Mouse (Mus musculus) midbrain, embryonic 14.5 days (tissue): ENCODE results near the gene Cops4. TPM values are rescaled to one million over a fixed set of nuclear protein-coding genes. Genes with fewer than 3 reads are reported as not detected.

ENCODE experiments used
- ATAC-seq: fragments of 200-750 bp; cut with Nextera tagmentation; 2 replicates; pipeline ENCODE4 v1.8.0; 2017; ENCODE audit warnings: moderate number of reproducible peaks, moderate library complexity; ENCODE audit not compliant: low FRiP score, low TSS enrichment
- DNase-seq: peaks from one replicate; pipeline ENCODE4 v3.0.0-alpha.2; 2015
- H3K27ac ChIP-seq: fragments of 300-500 bp; sonication (generic); replicated peaks from 2 replicates; pipeline ENCODE4 v1.5.1; 2014; ENCODE audit warnings: mild to moderate bottlenecking, low read depth, low read length, moderate library complexity
- H3K27me3 ChIP-seq: fragments of 300-500 bp; sonication (generic); 2 replicates; pipeline ENCODE4 v1.6.1; 2014; ENCODE audit warnings: low read length, control low read depth, mixed read lengths; ENCODE audit not compliant: control insufficient read depth, insufficient read depth
- H3K36me3 ChIP-seq: fragments of 300-500 bp; sonication (generic); 2 replicates; pipeline ENCODE4 v1.6.1; 2014; ENCODE audit warnings: low read length, control low read depth; ENCODE audit not compliant: control insufficient read depth, insufficient read depth
- H3K4me1 ChIP-seq: fragments of 300-500 bp; sonication (generic); 2 replicates; pipeline ENCODE4 v1.6.1; 2014; ENCODE audit warnings: mild to moderate bottlenecking, antibody characterized with exemption, low read length, control low read depth; ENCODE audit not compliant: control insufficient read depth, insufficient read depth
- H3K4me2 ChIP-seq: fragments of 300-500 bp; sonication (generic); 2 replicates; pipeline ENCODE4 v1.6.1; 2014; ENCODE audit warnings: mild to moderate bottlenecking, low read length, moderate library complexity
- H3K4me3 ChIP-seq: fragments of 300-500 bp; sonication (generic); replicated peaks from 2 replicates; pipeline ENCODE4 v1.5.1; 2014; ENCODE audit warnings: low read depth, low read length
- H3K9ac ChIP-seq: fragments of 300-500 bp; sonication (generic); replicated peaks from 2 replicates; pipeline ENCODE4 v1.6.1; 2014; ENCODE audit warnings: mild to moderate bottlenecking, low read length, moderate library complexity
- H3K9me3 ChIP-seq: fragments of 300-500 bp; sonication (generic); 2 replicates; pipeline ENCODE4 v1.6.1; 2016; ENCODE audit warnings: low read length, control low read depth, mixed read lengths; ENCODE audit not compliant: control insufficient read depth
- WGBS: fragments of 180-500 bp; shearing (Covaris S2); extraction: QIAGEN DNeasy Blood & Tissue Kit; methylation state at CpG from one replicate; pipeline ENCODE4 v1.1.7; 2014; 5-methylcytosine and 5-hydroxymethylcytosine counted together
- polyA plus RNA-seq: library from polyadenylated mRNA; unstranded; fragments of >200 nt; fragmentation: Nextera tagmentation; extraction: Ambion mirVana; gene quantifications from 2 replicates; pipeline ENCODE4 v1.2.1, GENCODE M21; 2014

Gene Cops4
- polyA plus RNA-seq, 1 experiment from 2014 or later = 210 TPM

GRCm38 (mm10) chr5:100573256-100573655 lies 55.1 kb downstream of the Cops4 start:
- Histone ChIP-seq H3K9ac (no peak overlapping the region), H3K27me3 (no peaks in the 10 kb centered on the region), H3K4me3 (no peak overlapping the region), H3K4me2 (no peak overlapping the region), H3K4me1 (no peaks in the 10 kb centered on the region), H3K27ac (no peak overlapping the region), H3K36me3 (no peaks in the 10 kb centered on the region), H3K9me3 (no peaks in the 10 kb centered on the region)
- 93% methylated on average over 5 of the region's 5 CpGs for WGBS
- no peak for ATAC-seq
- no peak for DNase-seq

DNA sequence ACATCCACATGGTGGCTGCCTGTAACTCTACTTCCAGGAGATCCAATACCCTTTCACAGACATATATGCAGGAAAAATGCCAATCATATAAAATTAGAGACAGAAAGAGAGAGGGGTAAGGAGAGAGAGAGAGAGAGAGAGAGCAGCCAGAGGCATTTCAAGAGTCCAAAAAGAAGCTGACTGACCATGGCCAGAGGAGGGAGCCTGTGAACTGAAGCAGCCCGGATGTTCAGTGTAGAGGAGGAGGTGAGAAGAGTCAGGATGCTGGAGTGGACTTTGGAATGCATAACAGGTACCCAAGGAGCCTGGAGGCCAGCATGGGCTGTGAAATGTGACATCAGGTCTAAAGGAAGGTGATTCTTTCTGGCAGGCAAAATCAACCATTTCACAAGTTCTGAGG lies 56.7 kb downstream of the Cops4 start:
- WGBS = 63% methylated on average over 1 of the region's 1 CpGs
- DNase-seq = no peak
- H3K9me3 ChIP-seq = no peaks in the 10 kb centered on the region
- H3K27ac ChIP-seq = no peak overlapping the region
- no peak overlapping the region for H3K9ac ChIP-seq
- ATAC-seq = no peak
- H3K4me1 ChIP-seq = no peaks in the 10 kb centered on the region
- H3K27me3 ChIP-seq = no peaks in the 10 kb centered on the region
- no peaks in the 10 kb centered on the region for H3K36me3 ChIP-seq
- H3K4me2 ChIP-seq = no peak overlapping the region
- H3K4me3 ChIP-seq = no peak overlapping the region

GRCm38 (mm10) chr5:100578863-100579411 lies 60.8 kb downstream of the Cops4 start:
- Histone ChIP-seq H3K27me3 (no peaks in the 10 kb centered on the region), H3K36me3 (no peaks in the 10 kb centered on the region), H3K9me3 (no peaks in the 10 kb centered on the region), H3K9ac (no peak overlapping the region), H3K4me2 (no peak overlapping the region), H3K27ac (no peak overlapping the region), H3K4me3 (no peak overlapping the region), H3K4me1 (no peaks in the 10 kb centered on the region)
- WGBS = 84% methylated on average over 5 of the region's 5 CpGs
- DNase-seq (no peak), ATAC-seq (no peak)

DNA sequence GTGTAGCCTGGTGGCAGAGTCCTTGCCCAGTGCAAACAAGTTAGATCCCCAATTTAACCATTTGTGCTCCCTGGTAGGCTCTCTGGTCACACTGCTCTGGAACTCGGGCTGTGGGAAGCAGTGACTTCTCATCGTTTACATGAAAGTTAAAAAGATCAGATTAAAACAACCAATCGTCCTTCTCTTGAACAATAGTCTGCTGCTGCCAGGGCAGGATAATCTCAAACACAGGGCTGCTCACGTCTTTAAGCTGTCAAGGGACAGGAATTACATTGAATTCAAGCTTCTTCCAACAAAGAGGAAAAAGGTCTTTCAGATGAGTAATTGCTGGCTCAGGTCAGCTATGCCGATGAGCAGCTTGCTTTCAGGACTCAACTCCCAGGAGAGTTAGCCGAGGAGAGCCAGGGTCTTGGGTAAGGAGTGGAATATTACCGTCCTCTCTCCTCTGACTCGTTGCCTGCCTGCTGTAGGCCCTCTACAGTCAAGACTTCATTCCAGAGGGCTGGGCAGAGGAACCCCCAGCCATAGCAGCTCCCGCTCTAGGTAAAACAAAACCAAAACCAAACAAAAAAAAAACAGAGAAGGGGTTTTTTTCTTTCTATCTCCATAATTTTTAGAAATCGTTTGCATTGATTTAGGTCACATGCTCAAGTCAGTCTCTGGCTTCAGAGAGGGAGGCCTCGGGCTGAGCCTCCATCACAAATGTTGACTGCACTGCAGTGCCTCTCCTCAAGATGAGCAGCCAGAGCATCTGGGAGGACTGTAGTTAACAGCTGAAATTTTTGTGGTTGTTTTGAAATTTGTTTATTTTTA lies 63.7 kb downstream of the Cops4 start:
- H3K9me3 ChIP-seq = no peaks in the 10 kb centered on the region
- peak; percentile 3 for DNase-seq

GRCm38 (mm10) chr5:100582435-100582826 lies 64.3 kb downstream of the Cops4 start:
- Histone ChIP-seq H3K36me3 (no peaks in the 10 kb centered on the region), H3K4me2 (no peak overlapping the region), H3K9ac (no peak overlapping the region), H3K4me1 (no peaks in the 10 kb centered on the region), H3K4me3 (no peak overlapping the region), H3K9me3 (no peaks in the 10 kb centered on the region), H3K27me3 (no peaks in the 10 kb centered on the region), H3K27ac (no peak overlapping the region)
- ATAC-seq (no peak), DNase-seq (no peak)
- 95% methylated on average over 5 of the region's 5 CpGs for WGBS

More for the DNA sequence above, 63.7 kb downstream of the Cops4 start:
- ATAC-seq = no peak
- Histone ChIP-seq H3K4me2 (no peak overlapping the region), H3K9ac (no peak overlapping the region), H3K27ac (no peak overlapping the region), H3K4me1 (no peaks in the 10 kb centered on the region), H3K36me3 (no peaks in the 10 kb centered on the region), H3K4me3 (no peak overlapping the region), H3K27me3 (no peaks in the 10 kb centered on the region)
- WGBS = 60% methylated on average over 11 of the region's 11 CpGs

- no peak overlapping the region for H3K9ac ChIP-seq
- H3K4me2 ChIP-seq = no peak overlapping the region
- H3K36me3 ChIP-seq = no peaks in the 10 kb centered on the region
- no peak overlapping the region for H3K27ac ChIP-seq
- H3K27me3 ChIP-seq = no peaks in the 10 kb centered on the region
- DNase-seq = no peak
- 92% methylated on average over 7 of the region's 7 CpGs for WGBS
- H3K9me3 ChIP-seq = no peaks in the 10 kb centered on the region
- no peak for ATAC-seq
- H3K4me3 ChIP-seq = no peak overlapping the region
- H3K4me1 ChIP-seq = no peaks in the 10 kb centered on the region
These were observed 65.0 kb downstream of the Cops4 start for GRCm38 (mm10) chr5:100583066-100583465.

DNA sequence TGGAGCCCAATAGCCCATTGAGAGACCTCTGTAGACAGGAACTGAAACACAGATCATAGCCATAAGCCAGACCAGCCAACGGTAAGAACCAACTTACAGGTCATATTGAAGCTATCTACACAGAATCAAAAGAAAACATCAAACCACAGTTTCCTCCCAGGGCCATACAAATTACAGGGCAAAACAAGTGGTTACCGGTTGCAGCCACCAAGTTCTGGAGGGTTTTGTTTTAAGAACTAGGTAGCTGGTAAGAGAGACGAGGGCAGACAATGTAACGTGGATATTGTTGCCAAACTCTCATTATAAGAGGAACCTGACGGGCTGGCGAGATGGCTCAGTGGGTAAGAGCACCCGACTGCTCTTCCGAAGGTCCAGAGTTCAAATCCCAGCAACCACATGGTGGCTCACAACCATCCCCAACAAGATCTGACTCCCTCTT lies 67.1 kb downstream of the Cops4 start:
- WGBS = 91% methylated on average over 8 of the region's 8 CpGs
- no peak for ATAC-seq

GRCm38 (mm10) chr5:100585657-100586056 lies 67.5 kb downstream of the Cops4 start:
- WGBS = 89% methylated on average over 3 of the region's 3 CpGs
- Histone ChIP-seq H3K4me2 (no peak overlapping the region), H3K27ac (no peak overlapping the region), H3K9me3 (no peaks in the 10 kb centered on the region), H3K27me3 (no peaks in the 10 kb centered on the region), H3K4me1 (no peaks in the 10 kb centered on the region), H3K9ac (no peak overlapping the region), H3K36me3 (no peaks in the 10 kb centered on the region), H3K4me3 (no peak overlapping the region)
- no peak for DNase-seq
- no peak for ATAC-seq

More for the DNA sequence above, 67.1 kb downstream of the Cops4 start:
- Histone ChIP-seq H3K9ac (no peak overlapping the region), H3K4me2 (no peak overlapping the region), H3K4me1 (no peaks in the 10 kb centered on the region), H3K27ac (no peak overlapping the region), H3K4me3 (no peak overlapping the region), H3K27me3 (no peaks in the 10 kb centered on the region), H3K9me3 (no peaks in the 10 kb centered on the region), H3K36me3 (no peaks in the 10 kb centered on the region)
- DNase-seq = no peak

GRCm38 (mm10) chr5:100587136-100587535 lies 69.0 kb downstream of the Cops4 start:
- Histone ChIP-seq H3K36me3 (no peaks in the 10 kb centered on the region), H3K9ac (no peak overlapping the region), H3K27me3 (no peaks in the 10 kb centered on the region), H3K4me2 (no peak overlapping the region), H3K4me1 (no peaks in the 10 kb centered on the region), H3K9me3 (no peaks in the 10 kb centered on the region), H3K4me3 (no peak overlapping the region), H3K27ac (no peak overlapping the region)
- ATAC-seq (no peak), DNase-seq (no peak)
- 94% methylated on average over 7 of the region's 7 CpGs for WGBS
